Mouse (Mus musculus): ENCODE results near the gene Mavs. TPM values are rescaled to one million over a fixed set of nuclear protein-coding genes. Genes with fewer than 3 reads are reported as not detected.

Gene Mavs
- polyA plus RNA-seq, 1 experiment from 2014 or later, result 32.0 TPM

Small RNA genes lying within 50 kb of the gene (microRNA-seq; reads per million reads assigned to microRNA genes)
- 78.3 reads per million, percentile 51 among the genes with 10 or more reads in this experiment for gene Mir103-2

Other genes with a start within 250 kb of the Mavs start
- gene Gfra4, start 191.0 kb upstream of the Mavs start, polyA plus RNA-seq (2015; fragmentation: Nextera tagmentation; extraction: Ambion mirVana), result 0.16 and 0.18 TPM in 2 replicates
- gene Adam33, start 170.2 kb upstream of the Mavs start, polyA plus RNA-seq (2015; fragmentation: Nextera tagmentation; extraction: Ambion mirVana), result 0.61 and 0.81 TPM in 2 replicates
- 1.4 and 1.8 TPM in 2 replicates for gene Siglec1, start 147.3 kb upstream of the Mavs start, polyA plus RNA-seq (2015; fragmentation: Nextera tagmentation; extraction: Ambion mirVana)
- gene Hspa12b, start 106.8 kb upstream of the Mavs start, polyA plus RNA-seq (2015; fragmentation: Nextera tagmentation; extraction: Ambion mirVana), result 2.0 TPM in 2 replicates
- gene Gm11037, start 100.6 kb upstream of the Mavs start, polyA plus RNA-seq (2015; fragmentation: Nextera tagmentation; extraction: Ambion mirVana), result not detected in 2 replicates
- gene 1700037H04Rik, start 74.0 kb upstream of the Mavs start, polyA plus RNA-seq (2015; fragmentation: Nextera tagmentation; extraction: Ambion mirVana), result 129 and 133 TPM in 2 replicates
- 3.0 and 3.2 TPM in 2 replicates for gene Cenpb, start 54.0 kb upstream of the Mavs start, polyA plus RNA-seq (2015; fragmentation: Nextera tagmentation; extraction: Ambion mirVana)
- 255 and 284 TPM in 2 replicates for gene Cdc25b, start 47.1 kb upstream of the Mavs start, polyA plus RNA-seq (2015; fragmentation: Nextera tagmentation; extraction: Ambion mirVana)
- 1.1 and 1.2 TPM in 2 replicates for gene Spef1, start 46.8 kb upstream of the Mavs start, polyA plus RNA-seq (2015; fragmentation: Nextera tagmentation; extraction: Ambion mirVana)
- gene Ap5s1, start 27.0 kb upstream of the Mavs start, polyA plus RNA-seq (2015; fragmentation: Nextera tagmentation; extraction: Ambion mirVana), result 16.4 and 18.4 TPM in 2 replicates
- gene Pank2, start 28.4 kb downstream of the Mavs start, polyA plus RNA-seq (2015; fragmentation: Nextera tagmentation; extraction: Ambion mirVana), result 15.6 and 16.9 TPM in 2 replicates
- 0.46 and 0.61 TPM in 2 replicates for gene Rnf24, start 118.8 kb downstream of the Mavs start, polyA plus RNA-seq (2015; fragmentation: Nextera tagmentation; extraction: Ambion mirVana)

Measured in liver, embryonic 16.5 days (tissue).